Mouse (Mus musculus): ENCODE results near the gene Adam4. TPM values are rescaled to one million over a fixed set of nuclear protein-coding genes. Genes with fewer than 3 reads are reported as not detected.
"Not testable (repeated sequence)": the region's sequence is repeated elsewhere in the genome, so short reads cannot be mapped to it uniquely, and the experiment has no call there.

The Adam4 gene
- polyA plus RNA-seq (2021), result 0.08 TPM

DNA sequence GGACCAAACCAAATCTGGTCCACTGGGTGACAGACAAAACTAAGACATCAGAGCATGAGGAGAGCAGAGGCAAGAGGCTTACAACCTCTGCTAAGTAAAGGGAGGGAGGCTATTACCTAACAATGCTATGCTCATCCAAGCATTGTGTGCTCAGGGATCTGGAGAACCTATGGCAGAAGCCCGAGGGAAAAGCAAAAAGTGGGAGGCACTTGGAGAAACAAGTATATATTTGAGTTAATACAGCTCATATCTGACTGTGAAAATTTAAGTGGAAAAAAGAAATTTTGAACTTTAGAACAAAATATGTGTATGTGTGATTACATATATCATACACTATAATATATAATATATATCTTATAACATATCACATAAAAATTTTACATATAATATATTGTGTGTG, at the start of gene Adam4:
Adam4 (minus strand) TSS at position 101 of the 400 bp plus-strand sequence.
- TF ChIP-seq CTCF (IDR thresholded peaks at IDR 0.05), result no peak
- POLR2A ChIA-PET, result no interaction called here
- ATAC-seq, result no peak
- CTCF ChIA-PET, result no interaction called here
- no peak for DNase-seq (ENCODE audit: low read depth, low spot score)
- H3K27me3 ChIP-seq, result no peaks in the 10 kb centered on the region
- in situ Hi-C loops (cut with MboI; ENCODE audit: low pct_unique_long_range_greater_than_20kb), result no loop called here

DNA sequence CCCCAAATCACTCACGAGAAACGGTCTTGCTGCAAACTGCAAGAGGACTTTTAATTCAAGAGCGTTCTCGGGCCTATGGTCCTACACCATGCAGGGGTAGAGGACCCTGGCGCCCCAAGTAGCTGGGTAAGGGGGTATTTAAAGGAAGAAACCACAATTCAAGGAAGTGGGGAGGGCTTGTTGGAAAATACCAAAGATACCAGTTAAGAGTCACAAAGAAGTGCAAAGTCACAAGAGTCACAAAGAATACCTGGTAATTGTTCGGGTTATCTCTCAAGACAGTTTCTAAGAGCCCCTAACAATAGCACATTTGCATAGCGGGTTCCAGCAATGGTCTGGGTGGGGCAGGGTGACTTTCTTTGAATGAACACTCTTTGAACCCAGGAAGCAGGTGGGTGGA, 37.3 kb upstream of the Adam4 start:
- ATAC-seq; POLR2A ChIA-PET; CTCF ChIA-PET; DNase-seq (ENCODE audit: low read depth, low spot score); H3K27me3 ChIP-seq; in situ Hi-C loops (cut with MboI; ENCODE audit: low pct_unique_long_range_greater_than_20kb): not testable (repeated sequence)

DNA sequence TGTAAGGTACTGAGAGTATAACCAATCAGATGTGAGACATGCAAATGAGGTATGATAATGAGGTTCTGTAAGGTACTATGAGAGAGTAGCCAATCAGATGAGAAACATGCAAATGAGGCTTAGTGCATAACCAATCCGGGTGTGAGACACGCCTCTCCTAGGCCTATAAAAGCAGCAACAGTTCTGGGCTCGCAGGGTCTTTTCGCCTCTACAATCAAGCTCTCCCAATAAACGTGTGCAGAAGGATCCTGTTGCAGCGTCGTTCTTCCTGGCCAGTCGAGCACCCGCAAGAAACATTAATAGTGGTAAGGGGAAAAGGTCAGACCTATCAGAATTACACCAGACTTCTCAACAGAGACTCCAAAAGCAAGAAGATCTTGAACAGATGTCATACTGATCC, 17.2 kb upstream of the Adam4 start:
- DNase-seq (ENCODE audit: low read depth, low spot score); CTCF ChIA-PET; POLR2A ChIA-PET; ATAC-seq; H3K27me3 ChIP-seq; in situ Hi-C loops (cut with MboI; ENCODE audit: low pct_unique_long_range_greater_than_20kb): not testable (repeated sequence)

- ATAC-seq; CTCF ChIA-PET; DNase-seq (ENCODE audit: low read depth, low spot score); in situ Hi-C loops (cut with MboI; ENCODE audit: low pct_unique_long_range_greater_than_20kb); POLR2A ChIA-PET; H3K27me3 ChIP-seq: not testable (repeated sequence)
Observed at GRCm38 (mm10) chr12:81434778-81435177, 13.0 kb upstream of the Adam4 start.

- no peak for ATAC-seq
- no peaks in the 10 kb centered on the region for H3K27me3 ChIP-seq
- CTCF ChIA-PET, result no interaction called here
- DNase-seq (ENCODE audit: low read depth, low spot score), result no peak
- TF ChIP-seq CTCF (IDR thresholded peaks at IDR 0.05), result no peak
- POLR2A ChIA-PET, result no interaction called here
- in situ Hi-C loops (cut with MboI; ENCODE audit: low pct_unique_long_range_greater_than_20kb), result no loop called here
Observed at GRCm38 (mm10) chr12:81413211-81413610, 8.5 kb downstream of the Adam4 start.

GRCm38 (mm10) chr12:81408966-81409365, 12.8 kb downstream of the Adam4 start:
- no peak for ATAC-seq

DNA sequence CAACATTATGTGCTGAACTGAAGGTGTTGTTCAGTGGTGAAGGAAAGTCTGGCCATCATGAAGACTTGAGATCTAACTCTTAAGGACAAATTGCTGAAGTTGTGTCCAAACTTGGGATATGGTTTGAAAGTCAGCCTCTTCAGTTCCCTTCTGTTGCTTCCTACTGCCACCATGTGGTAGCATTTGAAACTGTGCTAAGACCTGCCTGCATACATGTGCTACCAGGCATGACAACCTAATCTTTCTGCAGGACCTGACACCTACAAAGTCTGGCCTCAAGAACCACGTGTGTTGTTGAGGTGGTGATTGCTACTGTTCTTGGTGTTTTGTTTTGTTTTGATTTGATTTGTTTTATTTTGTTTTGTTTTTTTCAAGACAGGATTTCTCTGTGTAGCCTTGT, 19.6 kb downstream of the Adam4 start:
- no peaks in the 10 kb centered on the region for H3K27me3 ChIP-seq
- TF ChIP-seq CTCF (IDR thresholded peaks at IDR 0.05), result peak; percentile 78
- in situ Hi-C loops (cut with MboI; ENCODE audit: low pct_unique_long_range_greater_than_20kb), result loop anchor here (5.0 to 10.0 kb wide), 2 partner anchors 207 to 420 kb away; no protein-coding TSS in a partner anchor
- peak; percentile 12 for DNase-seq (ENCODE audit: low read depth, low spot score)
- POLR2A ChIA-PET, result no interaction called here
- no peak for ATAC-seq
- CTCF ChIA-PET, result no interaction called here

More at GRCm38 (mm10) chr12:81408966-81409365, 12.8 kb downstream of the Adam4 start:
- no peak for TF ChIP-seq CTCF (IDR thresholded peaks at IDR 0.05)
- ChIA-PET CTCF (no interaction called here), POLR2A (interaction anchor here (0.6 kb wide), 2 partner anchors 96 to 1210 kb away, joined by 3 read pairs; no protein-coding TSS in a partner anchor)
- DNase-seq (ENCODE audit: low read depth, low spot score), result no peak
- no peaks in the 10 kb centered on the region for H3K27me3 ChIP-seq
- in situ Hi-C loops (cut with MboI; ENCODE audit: low pct_unique_long_range_greater_than_20kb), result loop anchor here (10.0 kb wide), 1 partner anchor 214 kb away; no protein-coding TSS in a partner anchor

DNA sequence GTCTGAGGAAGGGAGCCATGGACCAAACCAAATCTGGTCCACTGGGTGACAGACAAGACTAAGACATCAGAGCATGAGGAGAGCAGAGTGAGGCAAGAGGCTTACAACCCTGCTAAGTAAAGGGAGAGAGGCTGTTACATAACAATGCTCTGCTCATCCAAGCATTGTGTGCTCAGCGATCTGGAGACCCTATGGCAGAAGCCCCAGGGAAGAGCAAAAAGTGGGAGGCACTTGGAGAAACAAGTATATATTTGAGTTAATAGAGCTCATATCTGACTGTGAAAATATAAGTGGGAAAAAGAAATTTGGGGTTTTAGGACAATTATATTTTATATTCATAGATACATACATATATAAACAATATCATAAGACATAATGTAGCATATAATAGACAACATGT, 42.4 kb downstream of the Adam4 start, which contains the start of gene Gm4787:
Gm4787 (minus strand) TSS at position 101 of the 400 bp plus-strand sequence.
- in situ Hi-C loops (cut with MboI; ENCODE audit: low pct_unique_long_range_greater_than_20kb); ATAC-seq; H3K27me3 ChIP-seq; CTCF ChIA-PET; POLR2A ChIA-PET; DNase-seq (ENCODE audit: low read depth, low spot score): not testable (repeated sequence)

Other genes with a start within 250 kb of the Adam4 start
- gene Slc8a3, start 88.8 kb downstream of the Adam4 start, polyA plus RNA-seq (2021), result 0.03 TPM
- gene Gm4787, start 42.5 kb downstream of the Adam4 start, polyA plus RNA-seq (2021), result 0.18 TPM
- gene Cox16, start 63.2 kb upstream of the Adam4 start, polyA plus RNA-seq (2021), result 18.9 TPM
- gene Gm20498, start 111.0 kb upstream of the Adam4 start, polyA plus RNA-seq (2021), result 43.8 TPM
- 16.5 TPM for gene Synj2bp, start 111.0 kb upstream of the Adam4 start, polyA plus RNA-seq (2021)
- gene Adam21, start 146.5 kb upstream of the Adam4 start, polyA plus RNA-seq (2021), result 0.15 TPM
- gene Med6, start 173.1 kb upstream of the Adam4 start, polyA plus RNA-seq (2021), result 38.8 TPM
- gene Ttc9, start 209.3 kb upstream of the Adam4 start, polyA plus RNA-seq (2021), result 28.1 TPM